Mouse (Mus musculus) thymus, postnatal 36 days (tissue): ENCODE measurements around the gene Sf3b4.

ENCODE experiments used
- DNase-seq, 2 experiments: peaks; one replicate each; pipeline ENCODE4 v3.0.0; 2022; ENCODE audit warnings: mixed read lengths in 2 of 2

The Sf3b4 gene

GRCm38 (mm10) chr3:96172197-96173178 lies at the start of gene Sf3b4:
Gene Sf3b4, plus strand, starts transcription at chr3:96172332.
- peak; percentile 82 to 86 for DNase-seq

- DNase-seq: no peak
Measured at GRCm38 (mm10) chr3:96124235-96124634, 47.9 kb upstream of the Sf3b4 start.

- DNase-seq: no peak
Measured at GRCm38 (mm10) chr3:96128128-96128527, 44.0 kb upstream of the Sf3b4 start.

GRCm38 (mm10) chr3:96132478-96132877 lies 39.7 kb upstream of the Sf3b4 start:
- DNase-seq: no peak

GRCm38 (mm10) chr3:96133327-96133905 lies 38.7 kb upstream of the Sf3b4 start:
- no peak for DNase-seq

GRCm38 (mm10) chr3:96135011-96135410 lies 37.1 kb upstream of the Sf3b4 start:
- no peak for DNase-seq

- peak in 1 of 2 experiments; percentile 17 for DNase-seq
Measured at GRCm38 (mm10) chr3:96147950-96148349, 24.2 kb upstream of the Sf3b4 start.

- DNase-seq: no peak
Measured at GRCm38 (mm10) chr3:96151836-96152235, 20.3 kb upstream of the Sf3b4 start.

- no peak for DNase-seq
Measured at GRCm38 (mm10) chr3:96152611-96153010, 19.5 kb upstream of the Sf3b4 start.

GRCm38 (mm10) chr3:96155501-96155900 lies 16.6 kb upstream of the Sf3b4 start:
- no peak for DNase-seq

- DNase-seq: no peak
Measured at GRCm38 (mm10) chr3:96159820-96160219, 12.3 kb upstream of the Sf3b4 start.

GRCm38 (mm10) chr3:96160222-96160802 lies 11.8 kb upstream of the Sf3b4 start:
- DNase-seq: no peak

GRCm38 (mm10) chr3:96160803-96161516 lies 11.2 kb upstream of the Sf3b4 start:
- no peak for DNase-seq

GRCm38 (mm10) chr3:96161869-96162840 lies 10.0 kb upstream of the Sf3b4 start, which contains the start of gene Mtmr11:
Gene Mtmr11, plus strand, starts transcription at chr3:96162004.
- DNase-seq: no peak

- DNase-seq: no peak
Measured at GRCm38 (mm10) chr3:96163040-96163439, 9.1 kb upstream of the Sf3b4 start.

- no peak for DNase-seq
Measured at GRCm38 (mm10) chr3:96168466-96169158, 3.5 kb upstream of the Sf3b4 start.

- no peak for DNase-seq
Measured at GRCm38 (mm10) chr3:96170276-96170675, 1.9 kb upstream of the Sf3b4 start.

- peak in 1 of 2 experiments; percentile 22 for DNase-seq
Measured at GRCm38 (mm10) chr3:96170976-96171545, 1.1 kb upstream of the Sf3b4 start.

- no peak for DNase-seq
Measured at GRCm38 (mm10) chr3:96171583-96172196, 442 bp upstream of the Sf3b4 start.

- no peak for DNase-seq
Measured at GRCm38 (mm10) chr3:96173185-96173584, 1.1 kb downstream of the Sf3b4 start.
